Mouse (Mus musculus): Measurements from ENCODE around the gene Cib4. TPM values are rescaled to one million over a fixed set of nuclear protein-coding genes. Genes with fewer than 3 reads are reported as not detected.

Gene Cib4
- polyA plus RNA-seq (2015; fragmentation: Nextera tagmentation; extraction: Ambion mirVana) = not detected in 2 replicates

- 31% methylated on average over 2 of the region's 2 CpGs for WGBS (ENCODE audit: insufficient replicate concordance)
- Histone ChIP-seq H3K4me1 (replicated peaks) (no peaks in the 10 kb centered on the region), H3K9me3 (replicated peaks) (no peaks in the 10 kb centered on the region), H3K27me3 (0 out of 2 replicates have a peak, but pooled peaks cover 8% of the 10 kb centered on the region), H3K36me3 (replicated peaks) (no peaks in the 10 kb centered on the region), H3K4me3 (replicated peaks) (no peak within 1 kb of the TSS), H3K9ac (no peak within 1 kb of the TSS), H3K4me2 (no peak within 1 kb of the TSS), H3K27ac (replicated peaks) (no peak within 1 kb of the TSS)
- no peak for ATAC-seq (ENCODE audit: insufficient read depth)
These were observed at the start of gene Cib4 for GRCm38 (mm10) chr5:30545698-30546097. Cib4 (minus strand) TSS chr5:30545836.

- 41% methylated on average over 6 of the region's 6 CpGs for WGBS (ENCODE audit: insufficient replicate concordance)
- Histone ChIP-seq H3K4me1 (replicated peaks) (no peaks in the 10 kb centered on the region), H3K9ac (no peak overlapping the region), H3K27me3 (peaks cover 32% of the 10 kb centered on the region), H3K4me2 (no peak overlapping the region), H3K9me3 (replicated peaks) (no peaks in the 10 kb centered on the region), H3K27ac (replicated peaks) (no peak overlapping the region), H3K4me3 (replicated peaks) (no peak overlapping the region), H3K36me3 (replicated peaks) (no peaks in the 10 kb centered on the region)
- ATAC-seq (ENCODE audit: insufficient read depth) = no peak
These were observed 49.4 kb upstream of the Cib4 start for GRCm38 (mm10) chr5:30594953-30595560.

- Histone ChIP-seq H3K36me3 (replicated peaks) (no peaks in the 10 kb centered on the region), H3K4me1 (replicated peaks) (no peaks in the 10 kb centered on the region), H3K4me3 (replicated peaks) (no peak overlapping the region), H3K27me3 (peaks cover 42% of the 10 kb centered on the region), H3K27ac (replicated peaks) (no peak overlapping the region; the same call in 1 of the 2 replicates), H3K9me3 (replicated peaks) (no peaks in the 10 kb centered on the region), H3K4me2 (no peak overlapping the region), H3K9ac (no peak overlapping the region)
- ATAC-seq (ENCODE audit: insufficient read depth) = no peak; the same call in 1 of the 2 replicates
- WGBS (ENCODE audit: insufficient replicate concordance) = 32% methylated on average over 10 of the region's 10 CpGs
These were observed 48.3 kb upstream of the Cib4 start for GRCm38 (mm10) chr5:30593811-30594504.

- Histone ChIP-seq H3K4me1 (replicated peaks) (peaks cover 4% of the 10 kb centered on the region; the same call in 1 of the 2 replicates), H3K27ac (replicated peaks) (no peak overlapping the region), H3K9me3 (replicated peaks) (no peaks in the 10 kb centered on the region), H3K4me2 (no peak overlapping the region), H3K36me3 (replicated peaks) (no peaks in the 10 kb centered on the region), H3K4me3 (replicated peaks) (no peak overlapping the region), H3K9ac (no peak overlapping the region), H3K27me3 (peaks cover 48% of the 10 kb centered on the region)
- WGBS (ENCODE audit: insufficient replicate concordance) = 59% methylated on average over 11 of the region's 11 CpGs
- no peak for ATAC-seq (ENCODE audit: insufficient read depth)
These were observed 47.7 kb upstream of the Cib4 start for GRCm38 (mm10) chr5:30593360-30593759.

- H3K4me3 ChIP-seq (replicated peaks) = no peak overlapping the region
- no peak overlapping the region for H3K4me2 ChIP-seq
- H3K9ac ChIP-seq = no peak overlapping the region
- no peaks in the 10 kb centered on the region for H3K36me3 ChIP-seq (replicated peaks)
- WGBS (ENCODE audit: insufficient replicate concordance) = 68% methylated on average over 11 of the region's 11 CpGs
- H3K27ac ChIP-seq (replicated peaks) = no peak overlapping the region
- ATAC-seq (ENCODE audit: insufficient read depth) = no peak
- peaks cover 6% of the 10 kb centered on the region; the same call in 1 of the 2 replicates for H3K4me1 ChIP-seq (replicated peaks)
- peaks cover 57% of the 10 kb centered on the region for H3K27me3 ChIP-seq
- no peaks in the 10 kb centered on the region for H3K9me3 ChIP-seq (replicated peaks)
These were observed 46.8 kb upstream of the Cib4 start for GRCm38 (mm10) chr5:30592279-30592980.

GRCm38 (mm10) chr5:30591786-30592185 is 46.1 kb upstream of the Cib4 start:
- WGBS (ENCODE audit: insufficient replicate concordance) = 54% methylated on average over 8 of the region's 8 CpGs
- H3K27me3 ChIP-seq = peaks cover 63% of the 10 kb centered on the region
- ATAC-seq (ENCODE audit: insufficient read depth) = no peak

GRCm38 (mm10) chr5:30591205-30591731 is 45.6 kb upstream of the Cib4 start:
- ATAC-seq (ENCODE audit: insufficient read depth) = no peak
- H3K4me2 ChIP-seq = no peak overlapping the region
- H3K4me1 ChIP-seq (replicated peaks) = peaks cover 6% of the 10 kb centered on the region; the same call in 1 of the 2 replicates
- WGBS (ENCODE audit: insufficient replicate concordance) = 23% methylated on average over 5 of the region's 5 CpGs
- no peak overlapping the region for H3K9ac ChIP-seq
- no peaks in the 10 kb centered on the region for H3K9me3 ChIP-seq (replicated peaks)
- H3K36me3 ChIP-seq (replicated peaks) = no peaks in the 10 kb centered on the region
- no peak overlapping the region for H3K4me3 ChIP-seq (replicated peaks)
- peaks cover 68% of the 10 kb centered on the region for H3K27me3 ChIP-seq
- no peak overlapping the region for H3K27ac ChIP-seq (replicated peaks)

More at GRCm38 (mm10) chr5:30591786-30592185, 46.1 kb upstream of the Cib4 start:
- Histone ChIP-seq H3K4me2 (no peak overlapping the region), H3K9me3 (replicated peaks) (no peaks in the 10 kb centered on the region), H3K4me1 (replicated peaks) (peaks cover 6% of the 10 kb centered on the region; the same call in 1 of the 2 replicates), H3K9ac (no peak overlapping the region), H3K4me3 (replicated peaks) (no peak overlapping the region), H3K36me3 (replicated peaks) (no peaks in the 10 kb centered on the region), H3K27ac (replicated peaks) (no peak overlapping the region)

- Histone ChIP-seq H3K36me3 (replicated peaks) (no peaks in the 10 kb centered on the region), H3K4me1 (replicated peaks) (peaks cover 6% of the 10 kb centered on the region; the same call in 1 of the 2 replicates), H3K27ac (replicated peaks) (no peak overlapping the region), H3K4me2 (no peak overlapping the region), H3K27me3 (peaks cover 79% of the 10 kb centered on the region), H3K4me3 (replicated peaks) (no peak overlapping the region), H3K9ac (no peak overlapping the region), H3K9me3 (replicated peaks) (no peaks in the 10 kb centered on the region)
- WGBS (ENCODE audit: insufficient replicate concordance) = 62% methylated on average over 5 of the region's 5 CpGs
- no peak for ATAC-seq (ENCODE audit: insufficient read depth)
These were observed 44.6 kb upstream of the Cib4 start for GRCm38 (mm10) chr5:30590231-30590630.

GRCm38 (mm10) chr5:30589546-30589945 is 43.9 kb upstream of the Cib4 start:
- Histone ChIP-seq H3K9ac (no peak overlapping the region), H3K36me3 (replicated peaks) (no peaks in the 10 kb centered on the region), H3K27ac (replicated peaks) (no peak overlapping the region), H3K4me1 (replicated peaks) (peaks cover 6% of the 10 kb centered on the region; the same call in 1 of the 2 replicates), H3K4me3 (replicated peaks) (no peak overlapping the region), H3K27me3 (peaks cover 86% of the 10 kb centered on the region), H3K9me3 (replicated peaks) (no peaks in the 10 kb centered on the region), H3K4me2 (no peak overlapping the region)
- WGBS (ENCODE audit: insufficient replicate concordance) = 43% methylated on average over 3 of the region's 3 CpGs
- no peak for ATAC-seq (ENCODE audit: insufficient read depth)

- no peaks in the 10 kb centered on the region for H3K36me3 ChIP-seq (replicated peaks)
- H3K4me3 ChIP-seq (replicated peaks) = no peak overlapping the region
- ATAC-seq (ENCODE audit: insufficient read depth) = no peak
- no peak overlapping the region for H3K9ac ChIP-seq
- no peak overlapping the region for H3K27ac ChIP-seq (replicated peaks)
- peaks cover 89% of the 10 kb centered on the region for H3K27me3 ChIP-seq
- no peaks in the 10 kb centered on the region for H3K9me3 ChIP-seq (replicated peaks)
- H3K4me2 ChIP-seq = no peak overlapping the region
- H3K4me1 ChIP-seq (replicated peaks) = peaks cover 6% of the 10 kb centered on the region; the same call in 1 of the 2 replicates
- 63% methylated on average over 4 of the region's 4 CpGs for WGBS (ENCODE audit: insufficient replicate concordance)
These were observed 43.4 kb upstream of the Cib4 start for GRCm38 (mm10) chr5:30589069-30589468.
